8 mouse cellular contexts compared by ENCODE assay signal in the genomic region with DNA sequence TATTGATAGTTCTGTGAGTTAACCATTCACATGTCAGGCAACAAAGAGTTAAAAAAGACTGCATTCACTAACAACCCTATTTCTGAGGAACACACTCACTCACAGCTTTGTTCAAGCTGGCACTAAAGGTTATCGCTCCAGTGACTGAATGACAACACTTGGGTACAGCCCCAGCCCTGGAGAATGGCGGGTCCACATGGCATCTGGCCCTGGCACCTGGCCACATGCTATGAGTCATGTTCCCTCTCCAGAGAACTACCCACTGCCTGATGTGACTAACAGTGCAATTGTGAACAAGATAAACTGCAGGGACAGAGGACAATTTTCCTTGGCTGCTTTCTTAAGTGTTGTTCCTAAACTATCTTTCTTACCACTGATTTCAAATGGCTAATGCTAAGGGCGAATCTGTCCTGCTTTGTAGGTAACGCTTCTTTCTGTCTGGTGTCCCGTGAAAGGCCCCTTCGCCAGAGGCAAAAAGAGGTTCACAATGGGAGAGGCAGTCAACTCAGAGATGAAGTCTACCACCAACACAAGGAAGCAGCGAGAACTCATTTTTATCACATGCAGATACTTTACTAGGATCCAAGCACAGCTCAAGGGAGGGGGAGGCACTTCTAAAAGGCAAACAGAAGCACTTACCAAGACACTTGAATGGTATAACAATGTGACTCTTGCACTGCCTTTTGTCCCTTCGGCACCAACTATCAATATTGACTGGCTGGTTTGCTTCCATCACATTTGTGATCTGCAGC. TPM values are rescaled to one million over a fixed set of nuclear protein-coding genes. Genes with fewer than 3 reads are reported as not detected.
A peak's percentile ranks its signal among the peaks of the same experiment; 100 is the strongest.
DNase-seq lines count a peak whose midpoint lies in the region; ATAC-seq lines count a peak whose summit lies in the region.

No protein-coding gene starts in this region.

- no peaks in the 10 kb centered on the region for H3K9me3 ChIP-seq in forebrain, embryonic 12.5 days
- no peaks in the 10 kb centered on the region for H3K9me3 ChIP-seq in forebrain, embryonic 11.5 days (ENCODE audit: control insufficient read depth, low read length)
- H3K9me3 ChIP-seq in hindbrain, embryonic 13.5 days = no peaks in the 10 kb centered on the region
- no peaks in the 10 kb centered on the region for H3K9me3 ChIP-seq in neural tube, embryonic 15.5 days (replicated peaks)

- no peak overlapping the region for H3K4me3 ChIP-seq in forebrain, embryonic 12.5 days (replicated peaks)
- H3K4me3 ChIP-seq in forebrain, embryonic 11.5 days (ENCODE audit: low read depth, low read length) = no peak overlapping the region
- no peak overlapping the region for H3K4me3 ChIP-seq in hindbrain, embryonic 13.5 days
- no peak overlapping the region for H3K4me3 ChIP-seq in neural tube, embryonic 15.5 days (replicated peaks)

- no peak overlapping the region for H3K9ac ChIP-seq in forebrain, embryonic 12.5 days
- H3K9ac ChIP-seq in forebrain, embryonic 11.5 days (ENCODE audit: low read length) = no peak overlapping the region
- H3K9ac ChIP-seq in hindbrain, embryonic 13.5 days = no peak overlapping the region
- H3K9ac ChIP-seq in neural tube, embryonic 15.5 days (replicated peaks) = no peak overlapping the region

- WGBS in forebrain, embryonic 12.5 days = 84% methylated on average over 8 of the region's 8 CpGs
- 90% methylated on average over 8 of the region's 8 CpGs for WGBS in forebrain, embryonic 11.5 days
- WGBS in hindbrain, embryonic 13.5 days = 69% methylated on average over 8 of the region's 8 CpGs
- WGBS in neural tube, embryonic 15.5 days = 56% methylated on average over 8 of the region's 8 CpGs

- no peak; the same call in 1 of the 2 replicates for ATAC-seq in forebrain, embryonic 12.5 days (ENCODE audit: low FRiP score)
- no peak for ATAC-seq in forebrain, embryonic 11.5 days (replicated peaks; ENCODE audit: low FRiP score)
- ATAC-seq in cerebellum, adult (ENCODE audit: insufficient number of reproducible peaks, low FRiP score, low TSS enrichment) = peak; percentile 45; the same call in 1 of the 2 replicates
- ATAC-seq in hindbrain, embryonic 13.5 days (ENCODE audit: low FRiP score) = no peak
- peak; percentile 74; the same call in 1 of the 2 replicates for ATAC-seq in neural tube, embryonic 15.5 days (ENCODE audit: low FRiP score)

- H3K4me2 ChIP-seq in forebrain, embryonic 12.5 days = no peak overlapping the region
- no peak overlapping the region for H3K4me2 ChIP-seq in forebrain, embryonic 11.5 days (ENCODE audit: low read depth, low read length, severe bottlenecking)
- no peak overlapping the region for H3K4me2 ChIP-seq in hindbrain, embryonic 13.5 days
- H3K4me2 ChIP-seq in neural tube, embryonic 15.5 days = no peak overlapping the region

- peaks cover 6% of the 10 kb centered on the region for H3K4me1 ChIP-seq in forebrain, embryonic 12.5 days
- H3K4me1 ChIP-seq in forebrain, embryonic 11.5 days (replicated peaks; ENCODE audit: control insufficient read depth, insufficient read depth, low read length) = no peaks in the 10 kb centered on the region
- peaks cover 28% of the 10 kb centered on the region for H3K4me1 ChIP-seq in hindbrain, embryonic 13.5 days (replicated peaks)
- peaks cover 33% of the 10 kb centered on the region for H3K4me1 ChIP-seq in neural tube, embryonic 15.5 days

- no peak for DNase-seq in forebrain, embryonic 11.5 days (ENCODE audit: low spot score)
- peak; percentile 83 for DNase-seq in gastrocnemius, adult 18-20 months (ENCODE audit: low spot score)
- peak; percentile 85 for DNase-seq in left cerebral cortex, adult 11 months (ENCODE audit: low spot score)
- DNase-seq in urinary bladder, postnatal 10 days (ENCODE audit: low spot score) = peak; percentile 53

- peaks cover 26% of the 10 kb centered on the region for H3K36me3 ChIP-seq in forebrain, embryonic 12.5 days (replicated peaks)
- no peaks in the 10 kb centered on the region; the same call in 1 of the 2 replicates for H3K36me3 ChIP-seq in forebrain, embryonic 11.5 days (ENCODE audit: control insufficient read depth, insufficient read depth, low read length)
- H3K36me3 ChIP-seq in hindbrain, embryonic 13.5 days = peaks cover 20% of the 10 kb centered on the region
- H3K36me3 ChIP-seq in neural tube, embryonic 15.5 days = peaks cover 5% of the 10 kb centered on the region

- H3K27ac ChIP-seq in forebrain, embryonic 12.5 days = peak overlapping the region; percentile 31; the same call in 1 of the 2 replicates
- no peak overlapping the region for H3K27ac ChIP-seq in forebrain, embryonic 11.5 days (ENCODE audit: low read depth, low read length)
- H3K27ac ChIP-seq in hindbrain, embryonic 13.5 days = peak overlapping the region; percentile 56
- peak overlapping the region; percentile 30 for H3K27ac ChIP-seq in neural tube, embryonic 15.5 days (replicated peaks)

- no peaks in the 10 kb centered on the region for H3K27me3 ChIP-seq in forebrain, embryonic 12.5 days
- no peaks in the 10 kb centered on the region for H3K27me3 ChIP-seq in forebrain, embryonic 11.5 days (ENCODE audit: control insufficient read depth, insufficient read depth, low read length)
- H3K27me3 ChIP-seq in hindbrain, embryonic 13.5 days = no peaks in the 10 kb centered on the region
- no peaks in the 10 kb centered on the region for H3K27me3 ChIP-seq in neural tube, embryonic 15.5 days (replicated peaks)

RNA-seq across cellular contexts. Expression of a gene that starts 35.1 kb away (rescaled TPM):
- 213 and 223 TPM in 2 replicates for polyA plus RNA-seq in forebrain, embryonic 12.5 days (2016; fragmentation: Nextera tagmentation; extraction: Ambion mirVana)
- 209 and 217 TPM in 2 replicates for polyA plus RNA-seq in forebrain, embryonic 11.5 days (2014; fragmentation: Nextera tagmentation; extraction: Ambion mirVana)
- total RNA-seq in gastrocnemius, adult 18-20 months (2021) = 100 to 1,000 TPM in 1 of 2 experiments, 10 to 100 TPM in 1; 99.7 to 123 TPM
- polyA plus RNA-seq in hindbrain, embryonic 13.5 days (2015; fragmentation: Nextera tagmentation; extraction: Ambion mirVana) = 307 and 315 TPM in 2 replicates
- polyA plus RNA-seq in neural tube, embryonic 15.5 days (2015; fragmentation: Nextera tagmentation; extraction: Ambion mirVana) = 450 and 456 TPM in 2 replicates

RNA-seq across cellular contexts. Expression of a gene that starts 44.9 kb away (rescaled TPM):
- 2.1 and 2.5 TPM in 2 replicates for polyA plus RNA-seq in forebrain, embryonic 12.5 days (2016; fragmentation: Nextera tagmentation; extraction: Ambion mirVana)
- polyA plus RNA-seq in forebrain, embryonic 11.5 days (2014; fragmentation: Nextera tagmentation; extraction: Ambion mirVana) = 2.7 and 3.7 TPM in 2 replicates
- under 1 TPM in 1 of 2 experiments, not detected in 1; 0.41 TPM for total RNA-seq in gastrocnemius, adult 18-20 months (2021)
- polyA plus RNA-seq in hindbrain, embryonic 13.5 days (2015; fragmentation: Nextera tagmentation; extraction: Ambion mirVana) = 0.42 and 0.71 TPM in 2 replicates
- polyA plus RNA-seq in neural tube, embryonic 15.5 days (2015; fragmentation: Nextera tagmentation; extraction: Ambion mirVana) = 0.42 and 9.7 TPM in 2 replicates

Comparison
In these comparisons a context has a peak if more than half of its experiments do, and no peak if none do; other contexts are left out.
1. ATAC-seq: peak in cerebellum, adult (single experiment) and neural tube, embryonic 15.5 days (single experiment); none in forebrain, embryonic 12.5 days (single experiment), forebrain, embryonic 11.5 days (single experiment) and hindbrain, embryonic 13.5 days (single experiment).